Mouse (Mus musculus) frontal cortex, postnatal 10 days (tissue): ENCODE measurements at regions not wholly inside any gene's neighbourhood (a gene's known extent, or its start where the extent isn't known, plus 50 kb on each side); places are given as distances from the start of the nearest gene placed in this dataset.

ENCODE experiments used
- DNase-seq, 2 experiments: peaks; one replicate each; pipeline ENCODE4 v3.0.0; 2022; ENCODE audit warnings: low spot score in 2 of 2, mixed read lengths in 1 of 2

- no peak for DNase-seq
Observed at GRCm38 (mm10) chr19:27134360-27134759, 81.9 kb upstream of the Vldlr start.

GRCm38 (mm10) chr19:27140892-27141291 lies 75.4 kb upstream of the Vldlr start:
- DNase-seq, result no peak

- DNase-seq, result no peak
Observed at GRCm38 (mm10) chr19:27142181-27142580, 74.1 kb upstream of the Vldlr start.

- DNase-seq, result no peak
Observed at GRCm38 (mm10) chr19:27147404-27147803, 68.9 kb upstream of the Vldlr start.

GRCm38 (mm10) chr19:27148330-27148729 lies 68.0 kb upstream of the Vldlr start:
- DNase-seq, result no peak

GRCm38 (mm10) chr19:27149567-27149966 lies 66.7 kb upstream of the Vldlr start:
- DNase-seq, result no peak

GRCm38 (mm10) chr19:27161933-27162332 lies 54.4 kb upstream of the Vldlr start:
- no peak for DNase-seq
